Comparison of ENCODE assay signal across 28 mouse cellular contexts in the genomic region with DNA sequence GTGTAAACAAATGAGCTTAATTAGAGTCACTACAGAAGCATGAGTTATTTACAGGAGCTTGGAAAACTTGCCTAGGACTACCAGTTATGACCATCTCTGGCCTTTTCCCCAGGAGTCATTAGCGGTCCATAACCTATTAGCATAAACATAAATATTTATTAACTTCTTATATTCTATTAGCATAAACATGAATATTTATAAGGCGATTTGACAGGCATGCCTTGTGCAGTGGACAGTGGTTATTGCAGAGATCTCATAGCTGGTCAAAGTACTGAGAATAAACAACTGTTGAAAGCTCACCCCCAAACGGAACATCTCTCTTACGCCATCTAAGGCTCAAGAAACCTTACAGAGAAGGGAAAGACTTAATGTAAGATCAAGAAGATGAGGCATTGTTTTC. TPM values are rescaled to one million over a fixed set of nuclear protein-coding genes. Genes with fewer than 3 reads are reported as not detected.
DNase-seq lines count a peak whose midpoint lies in the region; ATAC-seq and TF ChIP-seq lines count a peak whose summit lies in the region.
"Had no signal": no experiment of that assay in that cellular context is flagged by ENCODE, and none has a peak within 500 bp of the region (broad histone marks: within the 10 kb centered on the region; RNA-seq: fewer than 3 reads in every experiment).

No protein-coding gene starts in this region.

- peaks cover 10% of the 10 kb centered on the region for H3K27me3 ChIP-seq in hindbrain, embryonic 12.5 days
- no peaks in the 10 kb centered on the region for H3K27me3 ChIP-seq in hindbrain, postnatal 0 days (ENCODE audit: insufficient read depth, low read length)
- H3K27me3 ChIP-seq in midbrain, embryonic 11.5 days (ENCODE audit: control insufficient read depth, insufficient read depth, low read length) = no peaks in the 10 kb centered on the region
- no peaks in the 10 kb centered on the region for H3K27me3 ChIP-seq in midbrain, postnatal 0 days (ENCODE audit: insufficient read depth, low read length)
- peaks cover 7% of the 10 kb centered on the region; the same call in 1 of the 2 replicates for H3K27me3 ChIP-seq in midbrain, embryonic 13.5 days
- 0 out of 2 replicates have a peak, but pooled peaks cover 5% of the 10 kb centered on the region for H3K27me3 ChIP-seq in midbrain, embryonic 15.5 days (replicated peaks)
- H3K27me3 ChIP-seq in CH12.LX (replicated peaks) = peaks cover 67% of the 10 kb centered on the region
- no peaks in the 10 kb centered on the region for H3K27me3 ChIP-seq in kidney, adult 2 months (replicated peaks; ENCODE audit: control insufficient read depth, insufficient read depth, low read length)

- TF ChIP-seq CTCF in hindbrain, postnatal 0 days (IDR thresholded peaks at IDR 0.05; ENCODE audit: low read depth) = no peak
- TF ChIP-seq CTCF in midbrain, postnatal 0 days (IDR thresholded peaks at IDR 0.05) = no peak
- TF ChIP-seq CTCF in CH12.LX (conservative IDR thresholded peaks at IDR 0.05 in 1 of 2, IDR thresholded peaks at IDR 0.05 in 1 of 2; ENCODE audit: low read depth in 2 of 2, low read length in 2 of 2) = no peak
- TF ChIP-seq CTCF in kidney, adult 2 months (conservative IDR thresholded peaks at IDR 0.05; ENCODE audit: insufficient read depth, insufficient read length, low read depth, low read length) = no peak

- DNase-seq in hindbrain, postnatal 0 days (ENCODE audit: low spot score) = no peak
- no peak for DNase-seq in midbrain, embryonic 11.5 days (ENCODE audit: low spot score, missing footprints)
- no peak for DNase-seq in midbrain, postnatal 0 days (ENCODE audit: low spot score)
- no peak for DNase-seq in CH12.LX (ENCODE audit: extremely low read depth)
- DNase-seq in kidney, adult 2 months = no peak
- DNase-seq: adrenal gland, adult 8-10 months; adrenal gland, postnatal 14 days; adrenal gland, postnatal 36 days; cerebellum, adult 11-12 months; cerebellum, adult 2 months; cerebellum, adult 9-10 months; cerebellum, postnatal 10 days; cerebellum, postnatal 25 days had no signal

- H3K4me2 ChIP-seq in hindbrain, embryonic 12.5 days (replicated peaks) = no peak overlapping the region
- no peak overlapping the region for H3K4me2 ChIP-seq in hindbrain, postnatal 0 days (ENCODE audit: low read depth, low read length)
- H3K4me2 ChIP-seq in midbrain, embryonic 11.5 days = no peak overlapping the region
- no peak overlapping the region for H3K4me2 ChIP-seq in midbrain, postnatal 0 days (ENCODE audit: low read depth, low read length, poor library complexity, severe bottlenecking)
- H3K4me2 ChIP-seq in midbrain, embryonic 13.5 days (replicated peaks) = no peak overlapping the region
- H3K4me2 ChIP-seq in midbrain, embryonic 15.5 days = no peak overlapping the region
- H3K4me2 ChIP-seq in CH12.LX (ENCODE audit: insufficient read depth, low read depth, poor library complexity, severe bottlenecking) = 0 out of 2 replicates have a peak overlapping the region, but pooled peaks have one; percentile 18
- H3K4me2 ChIP-seq: embryonic facial prominence, embryonic 12.5 days; forebrain, embryonic 13.5 days; forebrain, embryonic 15.5 days had no signal

- no peak overlapping the region for H3K4me3 ChIP-seq in hindbrain, embryonic 12.5 days
- no peak overlapping the region for H3K4me3 ChIP-seq in hindbrain, postnatal 0 days (ENCODE audit: low read length)
- H3K4me3 ChIP-seq in midbrain, embryonic 11.5 days (ENCODE audit: low read depth, low read length) = no peak overlapping the region
- H3K4me3 ChIP-seq in midbrain, postnatal 0 days (ENCODE audit: low read depth, low read length) = no peak overlapping the region
- no peak overlapping the region for H3K4me3 ChIP-seq in midbrain, embryonic 13.5 days (replicated peaks)
- H3K4me3 ChIP-seq in midbrain, embryonic 15.5 days = no peak overlapping the region
- H3K4me3 ChIP-seq in CH12.LX (replicated peaks in 1 of 3; ENCODE audit: low read depth in 2 of 3, low read length in 2 of 3, poor library complexity in 1 of 3) = no peak overlapping the region
- H3K4me3 ChIP-seq in kidney, adult 2 months (ENCODE audit: insufficient read depth, low read depth, low read length) = no peak overlapping the region
- H3K4me3 ChIP-seq: embryonic facial prominence, embryonic 10.5 days; embryonic facial prominence, embryonic 12.5 days; forebrain, embryonic 13.5 days; forebrain, embryonic 15.5 days had no signal

- H3K9me3 ChIP-seq in hindbrain, embryonic 12.5 days (replicated peaks) = no peaks in the 10 kb centered on the region
- no peaks in the 10 kb centered on the region for H3K9me3 ChIP-seq in hindbrain, postnatal 0 days (ENCODE audit: low read length)
- H3K9me3 ChIP-seq in midbrain, embryonic 11.5 days (ENCODE audit: control insufficient read depth, low read length) = no peaks in the 10 kb centered on the region
- H3K9me3 ChIP-seq in midbrain, postnatal 0 days (ENCODE audit: low read length) = no peaks in the 10 kb centered on the region
- no peaks in the 10 kb centered on the region for H3K9me3 ChIP-seq in midbrain, embryonic 13.5 days
- H3K9me3 ChIP-seq in midbrain, embryonic 15.5 days = no peaks in the 10 kb centered on the region
- peaks cover 6% of the 10 kb centered on the region for H3K9me3 ChIP-seq in CH12.LX (replicated peaks; ENCODE audit: low read length)
- H3K9me3 ChIP-seq: embryonic facial prominence, embryonic 10.5 days; embryonic facial prominence, embryonic 12.5 days; forebrain, embryonic 13.5 days; forebrain, embryonic 15.5 days; G1E had no signal

- no peak for TF ChIP-seq RAD21 in CH12.LX (IDR thresholded peaks at IDR 0.05; ENCODE audit: low read depth, low read length)

- TF ChIP-seq POLR2A in CH12.LX (IDR thresholded peaks at IDR 0.05; ENCODE audit: low read depth, low read length) = no peak
- no peak for TF ChIP-seq POLR2A in kidney, adult 2 months (IDR thresholded peaks at IDR 0.05; ENCODE audit: low read depth, low read length)

- peaks cover 3% of the 10 kb centered on the region; the same call in 1 of the 2 replicates for H3K4me1 ChIP-seq in hindbrain, embryonic 12.5 days
- no peaks in the 10 kb centered on the region for H3K4me1 ChIP-seq in hindbrain, postnatal 0 days (ENCODE audit: insufficient read depth, low read length)
- H3K4me1 ChIP-seq in midbrain, embryonic 11.5 days (ENCODE audit: control insufficient read depth, insufficient read depth, low read length) = no peaks in the 10 kb centered on the region
- no peaks in the 10 kb centered on the region for H3K4me1 ChIP-seq in midbrain, postnatal 0 days (ENCODE audit: insufficient read depth, low read length)
- H3K4me1 ChIP-seq in midbrain, embryonic 13.5 days (replicated peaks) = peaks cover 7% of the 10 kb centered on the region; the same call in 1 of the 2 replicates
- no peaks in the 10 kb centered on the region for H3K4me1 ChIP-seq in midbrain, embryonic 15.5 days
- no peaks in the 10 kb centered on the region for H3K4me1 ChIP-seq in CH12.LX (ENCODE audit: control insufficient read depth in 1 of 2, insufficient read depth in 2 of 2)
- no peaks in the 10 kb centered on the region for H3K4me1 ChIP-seq in kidney, adult 2 months (ENCODE audit: control insufficient read depth, insufficient read depth, low read length)
- H3K4me1 ChIP-seq: embryonic facial prominence, embryonic 10.5 days; embryonic facial prominence, embryonic 12.5 days; forebrain, embryonic 13.5 days had no signal

- no peaks in the 10 kb centered on the region for H3K36me3 ChIP-seq in hindbrain, embryonic 12.5 days
- H3K36me3 ChIP-seq in hindbrain, postnatal 0 days (ENCODE audit: insufficient read depth, low read length) = no peaks in the 10 kb centered on the region
- no peaks in the 10 kb centered on the region for H3K36me3 ChIP-seq in midbrain, embryonic 11.5 days (ENCODE audit: control insufficient read depth, insufficient read depth, low read length)
- H3K36me3 ChIP-seq in midbrain, postnatal 0 days (ENCODE audit: insufficient read depth, low read length) = no peaks in the 10 kb centered on the region
- no peaks in the 10 kb centered on the region for H3K36me3 ChIP-seq in midbrain, embryonic 13.5 days
- no peaks in the 10 kb centered on the region for H3K36me3 ChIP-seq in midbrain, embryonic 15.5 days (replicated peaks)
- H3K36me3 ChIP-seq in CH12.LX (replicated peaks in 1 of 2; ENCODE audit: control insufficient read depth in 1 of 2, insufficient read depth in 1 of 2, low read length in 1 of 2) = no peaks in the 10 kb centered on the region
- H3K36me3 ChIP-seq in kidney, adult 2 months (ENCODE audit: control insufficient read depth, insufficient read depth, low read length) = no peaks in the 10 kb centered on the region
- H3K36me3 ChIP-seq: embryonic facial prominence, embryonic 10.5 days; embryonic facial prominence, embryonic 12.5 days; forebrain, embryonic 15.5 days; G1E had no signal

- dilution Hi-C loops in CH12.LX (cut with MboI; ENCODE audit: extremely low pct_ligation_motif_present, extremely low pct_unique_long_range_greater_than_20kb, low sequenced_read_pairs) = no loop called here

- no peak for TF ChIP-seq EP300 in CH12.LX (IDR thresholded peaks at IDR 0.05; ENCODE audit: low read length)

- in situ Hi-C loops in CH12.LX (cut with MboI; ENCODE audit: low pct_ligation_motif_present, low pct_unique_long_range_greater_than_20kb, low sequenced_read_pairs) = loop anchor here (5.0 kb wide), 1 partner anchor 96 kb away; a partner anchor contains a TSS

- no peaks in the 10 kb centered on the region for H3K79me2 ChIP-seq in CH12.LX (replicated peaks; ENCODE audit: control insufficient read depth, extremely low read depth, insufficient read depth, poor library complexity, severe bottlenecking)

- WGBS in hindbrain, embryonic 12.5 days = 37% methylated on average over 4 of the region's 4 CpGs
- 28% methylated on average over 4 of the region's 4 CpGs for WGBS in hindbrain, postnatal 0 days
- WGBS in midbrain, embryonic 11.5 days = 48% methylated on average over 4 of the region's 4 CpGs
- 30% methylated on average over 4 of the region's 4 CpGs for WGBS in midbrain, postnatal 0 days
- WGBS in midbrain, embryonic 13.5 days = 36% methylated on average over 4 of the region's 4 CpGs
- 34% methylated on average over 4 of the region's 4 CpGs for WGBS in midbrain, embryonic 15.5 days
- 41% methylated on average over 4 of the region's 4 CpGs for WGBS in kidney, adult 2 months

- peak; percentile 60; the same call in 1 of the 2 replicates for ATAC-seq in hindbrain, embryonic 12.5 days (ENCODE audit: low FRiP score)
- no peak for ATAC-seq in hindbrain, postnatal 0 days
- ATAC-seq in midbrain, embryonic 11.5 days (ENCODE audit: low FRiP score) = peak; percentile 59
- ATAC-seq in midbrain, postnatal 0 days (ENCODE audit: low FRiP score) = no peak
- ATAC-seq in midbrain, embryonic 13.5 days = peak; percentile 55; the same call in 1 of the 2 replicates
- no peak for ATAC-seq in midbrain, embryonic 15.5 days (replicated peaks)
- ATAC-seq: activated CD4-positive, CD25-positive, alpha-beta regulatory T cell, adult 4 months; forebrain, embryonic 13.5 days; forebrain, embryonic 15.5 days; Patski had no signal

- H3K27ac ChIP-seq in hindbrain, embryonic 12.5 days = no peak overlapping the region
- H3K27ac ChIP-seq in hindbrain, postnatal 0 days = no peak overlapping the region
- H3K27ac ChIP-seq in midbrain, embryonic 11.5 days (ENCODE audit: low read depth, low read length) = no peak overlapping the region
- no peak overlapping the region for H3K27ac ChIP-seq in midbrain, postnatal 0 days (ENCODE audit: low read depth, low read length)
- H3K27ac ChIP-seq in midbrain, embryonic 13.5 days = no peak overlapping the region
- no peak overlapping the region for H3K27ac ChIP-seq in midbrain, embryonic 15.5 days
- no peak overlapping the region for H3K27ac ChIP-seq in CH12.LX (ENCODE audit: insufficient read depth, low read depth)
- H3K27ac ChIP-seq in kidney, adult 2 months (ENCODE audit: insufficient read depth, low read depth, low read length) = no peak overlapping the region
- H3K27ac ChIP-seq: embryonic facial prominence, embryonic 10.5 days; embryonic facial prominence, embryonic 12.5 days; forebrain, embryonic 13.5 days; forebrain, embryonic 15.5 days had no signal

- H3K9ac ChIP-seq in hindbrain, embryonic 12.5 days = no peak overlapping the region
- no peak overlapping the region for H3K9ac ChIP-seq in hindbrain, postnatal 0 days (replicated peaks; ENCODE audit: low read length)
- no peak overlapping the region for H3K9ac ChIP-seq in midbrain, embryonic 11.5 days (ENCODE audit: low read length)
- H3K9ac ChIP-seq in midbrain, postnatal 0 days (replicated peaks; ENCODE audit: low read length, poor library complexity, severe bottlenecking) = no peak overlapping the region
- H3K9ac ChIP-seq in midbrain, embryonic 13.5 days (replicated peaks) = no peak overlapping the region
- H3K9ac ChIP-seq in midbrain, embryonic 15.5 days = no peak overlapping the region
- no peak overlapping the region for H3K9ac ChIP-seq in CH12.LX (ENCODE audit: insufficient read depth, low read depth)
- H3K9ac ChIP-seq: embryonic facial prominence, embryonic 12.5 days; forebrain, embryonic 13.5 days; forebrain, embryonic 15.5 days had no signal

RNA-seq across cellular contexts. Expression of a gene that starts 4.4 kb away (rescaled TPM):
- polyA plus RNA-seq in hindbrain, embryonic 12.5 days (2016; fragmentation: Nextera tagmentation; extraction: Ambion mirVana) = not detected in 2 replicates
- not detected in 2 replicates for total RNA-seq in hindbrain, postnatal 0 days (2014; rRNA removed)
- polyA plus RNA-seq in hindbrain, postnatal 0 days (2015; fragmentation: Nextera tagmentation; extraction: Ambion mirVana) = not detected in 2 replicates
- 0.05 and 0.12 TPM in 2 replicates for polyA plus RNA-seq in midbrain, embryonic 11.5 days (2014; fragmentation: Nextera tagmentation; extraction: Ambion mirVana)
- not detected in 2 replicates for total RNA-seq in midbrain, postnatal 0 days (2014; rRNA removed)
- polyA plus RNA-seq in midbrain, postnatal 0 days (2015; fragmentation: Nextera tagmentation; extraction: Ambion mirVana) = not detected in 2 replicates
- 0.08 TPM in 1 of 2 replicates, not detected in the other for polyA plus RNA-seq in midbrain, embryonic 13.5 days (2015; fragmentation: Nextera tagmentation; extraction: Ambion mirVana)
- polyA plus RNA-seq in midbrain, embryonic 15.5 days (2015; fragmentation: Nextera tagmentation; extraction: Ambion mirVana) = not detected in 2 replicates
- total RNA-seq in CH12.LX (2012; rRNA removed) (0.08 TPM in 1 of 2 replicates, not detected in the other), CH12.LX (2014; rRNA removed) (not detected in 2 replicates)
- not detected in 2 replicates for polyA plus RNA-seq in CH12.LX (2012; ENCODE audit: insufficient read length, low read depth)
- polyA plus RNA-seq in kidney, adult 2 months (2012; rRNA removed) = not detected in 2 replicates
- total RNA-seq: adrenal gland, adult 18-20 months; adrenal gland, adult 8-10 months; adrenal gland, postnatal 14 days; adrenal gland, postnatal 36 days had no signal
- polyA plus RNA-seq: activated CD4-positive, CD25-positive, alpha-beta regulatory T cell, adult 4 months; C2C12; cerebellum, adult 2 months; cortical plate, adult 2 months; embryonic facial prominence, embryonic 10.5 days; embryonic facial prominence, embryonic 12.5 days; forebrain, embryonic 11.5 days; forebrain, embryonic 13.5 days; forebrain, embryonic 15.5 days; G1E; Patski had no signal

RNA-seq across cellular contexts. Expression of a gene that starts 7.6 kb away (rescaled TPM):
- not detected in 2 replicates for polyA plus RNA-seq in hindbrain, embryonic 12.5 days (2016; fragmentation: Nextera tagmentation; extraction: Ambion mirVana)
- total RNA-seq in hindbrain, postnatal 0 days (2014; rRNA removed) = not detected in 2 replicates
- polyA plus RNA-seq in hindbrain, postnatal 0 days (2015; fragmentation: Nextera tagmentation; extraction: Ambion mirVana) = not detected in 2 replicates
- polyA plus RNA-seq in midbrain, embryonic 11.5 days (2014; fragmentation: Nextera tagmentation; extraction: Ambion mirVana) = not detected in 2 replicates
- total RNA-seq in midbrain, postnatal 0 days (2014; rRNA removed) = not detected in 2 replicates
- not detected in 2 replicates for polyA plus RNA-seq in midbrain, postnatal 0 days (2015; fragmentation: Nextera tagmentation; extraction: Ambion mirVana)
- not detected in 2 replicates for polyA plus RNA-seq in midbrain, embryonic 13.5 days (2015; fragmentation: Nextera tagmentation; extraction: Ambion mirVana)
- not detected in 2 replicates for polyA plus RNA-seq in midbrain, embryonic 15.5 days (2015; fragmentation: Nextera tagmentation; extraction: Ambion mirVana)
- 0.08 TPM in 2 replicates for total RNA-seq in CH12.LX (2012; rRNA removed)
- total RNA-seq in CH12.LX (2014; rRNA removed) = not detected in 2 replicates
- not detected in 2 replicates for polyA plus RNA-seq in CH12.LX (2012; ENCODE audit: insufficient read length, low read depth)
- not detected in 2 replicates for polyA plus RNA-seq in kidney, adult 2 months (2012; rRNA removed)
- total RNA-seq: adrenal gland, adult 18-20 months; adrenal gland, adult 8-10 months; adrenal gland, postnatal 14 days; adrenal gland, postnatal 36 days had no signal
- polyA plus RNA-seq: activated CD4-positive, CD25-positive, alpha-beta regulatory T cell, adult 4 months; C2C12; cerebellum, adult 2 months; cortical plate, adult 2 months; embryonic facial prominence, embryonic 10.5 days; embryonic facial prominence, embryonic 12.5 days; embryonic facial prominence, embryonic 14.5 days; forebrain, embryonic 11.5 days; forebrain, embryonic 13.5 days; forebrain, embryonic 15.5 days; G1E; Patski had no signal

RNA-seq across cellular contexts. Expression of a gene that starts 19.0 kb away (rescaled TPM):
- not detected in 2 replicates for polyA plus RNA-seq in hindbrain, embryonic 12.5 days (2016; fragmentation: Nextera tagmentation; extraction: Ambion mirVana)
- total RNA-seq in hindbrain, postnatal 0 days (2014; rRNA removed) = not detected in 2 replicates
- polyA plus RNA-seq in hindbrain, postnatal 0 days (2015; fragmentation: Nextera tagmentation; extraction: Ambion mirVana) = not detected in 2 replicates
- not detected in 2 replicates for polyA plus RNA-seq in midbrain, embryonic 11.5 days (2014; fragmentation: Nextera tagmentation; extraction: Ambion mirVana)
- total RNA-seq in midbrain, postnatal 0 days (2014; rRNA removed) = not detected in 2 replicates
- not detected in 2 replicates for polyA plus RNA-seq in midbrain, postnatal 0 days (2015; fragmentation: Nextera tagmentation; extraction: Ambion mirVana)
- not detected in 2 replicates for polyA plus RNA-seq in midbrain, embryonic 13.5 days (2015; fragmentation: Nextera tagmentation; extraction: Ambion mirVana)
- not detected in 2 replicates for polyA plus RNA-seq in midbrain, embryonic 15.5 days (2015; fragmentation: Nextera tagmentation; extraction: Ambion mirVana)
- total RNA-seq in CH12.LX (2012; rRNA removed) = not detected in 2 replicates
- total RNA-seq in CH12.LX (2014; rRNA removed) = not detected in 2 replicates
- not detected in 2 replicates for polyA plus RNA-seq in CH12.LX (2012; ENCODE audit: insufficient read length, low read depth)
- polyA plus RNA-seq in kidney, adult 2 months (2012; rRNA removed) = not detected in 2 replicates
- total RNA-seq: adrenal gland, adult 18-20 months; adrenal gland, adult 8-10 months; adrenal gland, postnatal 14 days; adrenal gland, postnatal 36 days; G1E had no signal
- polyA plus RNA-seq: activated CD4-positive, CD25-positive, alpha-beta regulatory T cell, adult 4 months; C2C12; cerebellum, adult 2 months; cortical plate, adult 2 months; embryonic facial prominence, embryonic 10.5 days; embryonic facial prominence, embryonic 12.5 days; embryonic facial prominence, embryonic 14.5 days; forebrain, embryonic 11.5 days; forebrain, embryonic 13.5 days; forebrain, embryonic 15.5 days; G1E; Patski had no signal

RNA-seq across cellular contexts. Expression of a gene that starts 27.6 kb away (rescaled TPM):
- polyA plus RNA-seq in hindbrain, embryonic 12.5 days (2016; fragmentation: Nextera tagmentation; extraction: Ambion mirVana) = not detected in 2 replicates
- total RNA-seq in hindbrain, postnatal 0 days (2014; rRNA removed) = not detected in 2 replicates
- not detected in 2 replicates for polyA plus RNA-seq in hindbrain, postnatal 0 days (2015; fragmentation: Nextera tagmentation; extraction: Ambion mirVana)
- polyA plus RNA-seq in midbrain, embryonic 11.5 days (2014; fragmentation: Nextera tagmentation; extraction: Ambion mirVana) = not detected in 2 replicates
- total RNA-seq in midbrain, postnatal 0 days (2014; rRNA removed) = not detected in 2 replicates
- not detected in 2 replicates for polyA plus RNA-seq in midbrain, postnatal 0 days (2015; fragmentation: Nextera tagmentation; extraction: Ambion mirVana)
- not detected in 2 replicates for polyA plus RNA-seq in midbrain, embryonic 13.5 days (2015; fragmentation: Nextera tagmentation; extraction: Ambion mirVana)
- not detected in 2 replicates for polyA plus RNA-seq in midbrain, embryonic 15.5 days (2015; fragmentation: Nextera tagmentation; extraction: Ambion mirVana)
- total RNA-seq in CH12.LX (2012; rRNA removed) (not detected in 2 replicates), CH12.LX (2014; rRNA removed) (not detected in 2 replicates)
- not detected in 2 replicates for polyA plus RNA-seq in CH12.LX (2012; ENCODE audit: insufficient read length, low read depth)
- not detected in 2 replicates for polyA plus RNA-seq in kidney, adult 2 months (2012; rRNA removed)
- total RNA-seq: adrenal gland, adult 18-20 months; adrenal gland, adult 8-10 months; adrenal gland, postnatal 14 days; adrenal gland, postnatal 36 days had no signal
- polyA plus RNA-seq: activated CD4-positive, CD25-positive, alpha-beta regulatory T cell, adult 4 months; C2C12; cerebellum, adult 2 months; cortical plate, adult 2 months; embryonic facial prominence, embryonic 10.5 days; embryonic facial prominence, embryonic 12.5 days; embryonic facial prominence, embryonic 14.5 days; forebrain, embryonic 11.5 days; forebrain, embryonic 13.5 days; forebrain, embryonic 15.5 days; G1E; Patski had no signal

RNA-seq across cellular contexts. Expression of a gene that starts 28.6 kb away (rescaled TPM):
- 333 and 394 TPM in 2 replicates for polyA plus RNA-seq in hindbrain, embryonic 12.5 days (2016; fragmentation: Nextera tagmentation; extraction: Ambion mirVana)
- total RNA-seq in hindbrain, postnatal 0 days (2014; rRNA removed) = 201 and 223 TPM in 2 replicates
- polyA plus RNA-seq in hindbrain, postnatal 0 days (2015; fragmentation: Nextera tagmentation; extraction: Ambion mirVana) = 641 and 676 TPM in 2 replicates
- polyA plus RNA-seq in midbrain, embryonic 11.5 days (2014; fragmentation: Nextera tagmentation; extraction: Ambion mirVana) = 354 and 411 TPM in 2 replicates
- total RNA-seq in midbrain, postnatal 0 days (2014; rRNA removed) = 182 and 297 TPM in 2 replicates
- 598 and 604 TPM in 2 replicates for polyA plus RNA-seq in midbrain, postnatal 0 days (2015; fragmentation: Nextera tagmentation; extraction: Ambion mirVana)
- polyA plus RNA-seq in midbrain, embryonic 13.5 days (2015; fragmentation: Nextera tagmentation; extraction: Ambion mirVana) = 576 and 596 TPM in 2 replicates
- polyA plus RNA-seq in midbrain, embryonic 15.5 days (2015; fragmentation: Nextera tagmentation; extraction: Ambion mirVana) = 526 and 562 TPM in 2 replicates
- total RNA-seq in CH12.LX (2012; rRNA removed) (209 and 220 TPM in 2 replicates), CH12.LX (2014; rRNA removed) (169 and 185 TPM in 2 replicates)
- polyA plus RNA-seq in CH12.LX (2012; ENCODE audit: insufficient read length, low read depth) = 168 and 182 TPM in 2 replicates
- polyA plus RNA-seq in kidney, adult 2 months (2012; rRNA removed) = 176 and 280 TPM in 2 replicates

Comparison
In these comparisons a context has a peak if more than half of its experiments do, and no peak if none do; other contexts are left out.
1. ATAC-seq: peak in hindbrain, embryonic 12.5 days (single experiment), midbrain, embryonic 11.5 days (single experiment) and midbrain, embryonic 13.5 days (single experiment); none in hindbrain, postnatal 0 days (single experiment), midbrain, postnatal 0 days (single experiment) and midbrain, embryonic 15.5 days (single experiment).